Mouse (Mus musculus): Measurements from ENCODE around the gene Ptpn1.
A peak's percentile ranks its signal among the peaks of the same experiment; 100 is the strongest.

The Ptpn1 gene

DNA sequence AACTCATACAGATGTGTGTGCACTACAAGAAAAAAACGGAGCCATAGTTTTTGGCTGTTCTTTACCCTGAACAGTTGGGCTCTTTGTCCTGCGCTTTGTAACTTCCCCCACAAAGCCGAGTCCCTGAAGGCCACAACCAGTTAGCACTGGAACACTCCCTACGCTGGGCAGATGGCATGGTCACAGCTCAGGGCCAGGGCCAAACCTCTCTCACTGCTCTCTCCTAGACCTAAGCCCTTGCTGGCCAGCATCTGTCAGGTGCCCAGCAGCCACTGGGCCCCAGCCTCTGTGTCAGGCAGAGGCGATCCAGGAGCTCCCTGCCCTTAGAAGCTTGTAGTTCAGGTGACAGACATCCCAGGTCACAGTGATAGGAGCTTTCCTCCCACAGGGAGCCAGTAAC, 13.6 kb downstream of the Ptpn1 start:
- DNase-seq (ENCODE audit: low spot score in 2 of 2): no peak

DNA sequence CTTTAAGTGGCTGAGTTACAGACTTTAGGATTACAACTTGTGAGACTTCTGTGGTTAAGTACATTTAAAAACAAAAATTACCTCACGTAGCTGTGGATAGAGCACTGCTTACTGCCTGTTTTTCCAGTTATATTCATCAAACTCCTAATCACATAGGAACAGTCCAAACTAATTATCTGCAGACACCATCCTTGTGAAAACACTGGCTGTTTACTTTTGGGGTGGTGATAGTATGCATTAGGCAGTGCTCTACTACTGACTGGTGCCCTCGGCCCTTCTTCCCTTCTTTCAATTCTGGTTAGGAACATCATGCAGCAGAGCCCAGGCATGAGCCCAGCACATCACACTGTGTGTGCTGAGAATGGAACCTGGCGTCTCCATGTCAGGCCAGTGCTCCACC, 15.4 kb downstream of the Ptpn1 start:
- DNase-seq (ENCODE audit: low spot score in 2 of 2): no peak

DNA sequence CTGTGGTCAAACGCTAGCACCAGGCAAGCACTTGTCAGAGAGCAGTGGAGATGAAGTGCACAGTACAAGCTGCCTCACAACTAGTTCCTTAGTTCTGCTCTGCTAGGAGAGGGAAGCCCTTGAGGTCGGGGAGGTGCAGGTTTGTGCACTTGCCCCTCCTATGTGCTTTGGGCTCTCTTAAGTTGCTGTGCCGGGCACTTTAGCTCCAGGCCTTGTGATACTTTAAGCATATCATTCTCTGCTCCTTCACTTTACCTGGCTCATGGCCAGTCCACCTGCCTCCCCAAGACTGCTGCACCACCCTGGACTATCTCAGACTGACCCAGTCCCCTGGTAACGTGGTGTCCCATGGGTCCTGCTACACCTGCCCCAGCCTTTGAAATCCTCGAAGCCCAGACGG, 16.2 kb downstream of the Ptpn1 start:
- no peak for DNase-seq (ENCODE audit: low spot score in 2 of 2)

DNA sequence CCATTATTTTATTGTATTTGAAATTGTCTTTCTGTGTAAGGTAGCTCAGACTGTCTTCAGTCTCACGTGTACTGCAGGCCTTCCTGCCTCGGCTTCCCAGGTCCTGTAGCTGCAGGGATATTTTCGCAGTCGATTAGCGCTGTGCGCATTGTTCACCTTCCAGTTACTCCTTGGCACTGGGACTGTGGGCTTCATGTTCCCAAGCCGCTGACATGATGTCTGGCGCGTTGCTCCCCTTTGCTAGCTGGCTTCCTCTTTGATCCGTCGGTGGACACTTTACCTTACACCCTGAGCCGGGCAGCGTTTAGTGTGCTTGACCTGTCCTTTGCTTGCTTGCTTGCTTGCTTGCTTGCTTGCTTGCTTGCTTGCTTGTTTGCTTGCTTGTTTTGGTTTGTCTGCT, 16.7 kb downstream of the Ptpn1 start:
- DNase-seq (ENCODE audit: low spot score in 2 of 2): no peak

DNA sequence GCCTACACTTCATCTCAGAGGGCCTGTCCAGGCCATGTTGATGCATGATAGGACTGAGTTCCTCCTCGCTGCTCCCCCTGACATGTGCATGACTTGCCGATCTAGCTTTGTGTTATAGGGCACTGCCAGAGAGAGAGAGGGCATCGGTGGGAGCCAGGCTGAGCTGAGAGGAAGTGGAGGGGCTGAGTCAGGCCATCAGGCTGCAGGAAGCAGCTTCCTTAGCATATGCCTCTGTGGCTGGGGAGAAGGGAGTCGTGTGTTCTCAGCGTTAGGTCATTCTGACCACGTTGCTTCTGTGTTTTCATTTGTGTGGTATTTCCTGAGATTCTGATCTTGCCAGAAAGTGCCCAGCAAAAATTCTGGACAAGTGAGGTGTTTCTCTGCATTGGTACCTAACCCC, 17.4 kb downstream of the Ptpn1 start:
- DNase-seq (ENCODE audit: low spot score in 2 of 2): peak in 1 of 2 experiments; percentile 29

DNA sequence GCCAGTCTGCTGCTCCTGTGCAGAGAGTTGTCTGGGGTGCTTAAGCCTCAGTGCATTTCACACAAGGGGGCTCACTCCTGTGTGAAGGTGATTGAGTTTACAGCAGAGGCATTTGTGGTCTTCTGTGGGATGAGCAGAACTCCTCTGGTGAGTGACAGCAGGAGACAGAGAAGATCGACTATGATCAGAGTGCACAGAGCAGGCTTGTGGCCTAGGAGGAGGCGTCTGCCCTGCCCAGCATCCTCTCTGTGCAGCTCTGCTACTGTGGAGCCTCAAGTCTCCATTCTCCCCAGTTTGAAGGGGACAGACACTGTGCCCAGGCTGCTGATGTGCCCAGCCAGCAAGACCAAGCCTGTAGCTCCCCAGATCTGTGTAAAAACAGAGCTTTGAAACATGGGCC, 18.0 kb downstream of the Ptpn1 start:
- DNase-seq (ENCODE audit: low spot score in 2 of 2): no peak

DNA sequence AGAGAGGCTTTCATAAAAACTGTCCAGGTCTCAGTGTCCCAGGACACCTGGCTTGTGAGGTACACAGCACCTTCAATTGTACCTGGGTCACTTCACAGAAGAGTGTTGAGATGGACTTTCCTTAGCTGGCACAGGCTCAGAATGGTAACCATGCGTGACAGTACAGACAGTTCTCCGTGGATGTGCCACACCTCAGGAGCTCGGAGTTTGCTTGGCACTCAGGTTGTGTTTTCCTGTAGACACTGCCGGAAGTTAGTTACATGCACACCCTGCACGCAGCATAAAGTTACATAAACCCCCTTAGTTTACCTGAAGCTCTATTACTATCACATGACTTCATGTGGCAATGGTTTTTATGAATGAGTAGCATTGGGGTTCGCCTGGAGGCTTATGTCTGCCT, 18.8 kb downstream of the Ptpn1 start:
- DNase-seq (ENCODE audit: low spot score in 2 of 2): no peak

DNA sequence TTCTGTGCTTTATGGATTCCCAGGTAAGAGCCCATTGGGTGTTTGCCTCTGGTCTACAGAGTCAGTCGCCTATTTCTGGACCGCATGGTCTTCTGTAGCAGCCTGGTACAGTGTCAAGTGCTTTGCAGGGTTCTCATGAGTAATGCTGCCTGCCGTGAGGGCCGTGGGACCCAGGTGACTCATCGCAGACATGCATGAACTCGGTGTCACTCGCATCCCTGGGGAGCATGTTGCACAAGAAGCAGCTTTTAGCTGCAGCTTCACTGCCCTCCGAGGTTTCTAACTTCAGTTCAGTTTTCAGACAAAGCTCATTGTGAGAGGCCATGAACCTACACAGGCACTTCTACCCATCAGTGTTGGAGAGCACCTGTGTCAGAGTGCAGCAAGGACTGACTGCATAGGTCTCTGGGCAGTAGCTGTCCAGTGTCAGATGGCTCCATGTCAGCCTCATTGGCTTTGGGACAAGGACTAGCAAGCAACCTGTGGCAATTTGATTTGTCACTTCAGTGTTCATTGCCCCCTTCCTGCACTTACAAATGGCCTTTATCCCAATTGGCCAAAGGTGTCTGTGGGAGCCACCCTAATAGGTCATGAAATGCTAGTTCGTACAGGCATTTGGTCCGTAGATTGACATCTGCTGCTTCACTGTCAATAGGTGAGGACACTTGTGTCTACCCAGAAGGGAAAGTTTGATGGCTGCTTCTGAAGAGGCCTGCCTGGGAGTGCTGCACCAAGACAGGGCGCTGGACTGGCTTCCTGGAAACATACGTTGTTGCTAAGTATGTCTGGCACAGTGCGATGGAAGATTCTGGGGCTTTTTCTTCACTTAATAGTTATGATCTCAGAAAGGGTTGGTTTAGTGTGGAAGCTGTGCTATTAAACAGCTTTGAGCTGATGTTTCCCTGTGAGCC, 19.7 kb downstream of the Ptpn1 start:
- DNase-seq (ENCODE audit: low spot score in 2 of 2): no peak

DNA sequence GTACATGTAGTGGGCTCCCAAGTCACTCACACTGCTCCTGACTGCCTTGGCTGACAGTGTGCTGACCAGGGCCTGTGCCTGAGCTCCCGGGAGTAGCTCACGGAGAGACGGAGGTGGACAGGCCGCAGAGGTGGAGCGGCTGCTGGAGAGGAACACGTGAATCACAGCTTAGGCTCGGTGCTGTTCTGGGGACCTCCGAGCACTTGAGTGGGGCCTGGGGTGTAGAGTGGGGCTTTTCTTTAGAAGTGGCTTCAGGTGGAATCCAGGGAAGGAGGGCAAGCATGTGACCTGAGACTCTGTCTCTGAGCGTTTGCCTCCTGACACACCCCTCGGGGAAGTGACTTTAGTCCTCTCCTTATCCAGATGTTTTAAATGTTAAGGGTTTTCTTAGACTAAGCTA, 22.0 kb downstream of the Ptpn1 start:
- no peak for DNase-seq (ENCODE audit: low spot score in 2 of 2)

DNA sequence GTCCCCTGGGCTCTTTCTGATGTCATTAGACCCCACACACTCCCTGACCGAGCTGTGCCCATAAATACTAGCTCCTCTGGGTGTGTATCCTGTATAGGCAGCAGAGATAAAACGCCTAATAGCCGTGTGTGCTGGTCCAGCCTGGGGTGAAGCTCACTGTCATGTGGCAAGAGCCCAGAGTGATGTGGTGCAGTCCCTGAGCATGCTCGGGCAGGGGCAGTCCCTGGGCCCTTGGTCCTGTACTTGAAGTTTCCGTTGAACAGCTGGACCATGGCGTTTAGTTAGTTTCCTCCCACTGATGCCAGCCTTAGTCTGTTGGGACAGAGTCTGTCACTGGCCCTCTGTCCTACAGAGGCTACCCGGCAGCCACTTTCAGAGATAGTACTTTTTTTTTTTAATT, 23.1 kb downstream of the Ptpn1 start:
- DNase-seq (ENCODE audit: low spot score in 2 of 2): no peak

DNA sequence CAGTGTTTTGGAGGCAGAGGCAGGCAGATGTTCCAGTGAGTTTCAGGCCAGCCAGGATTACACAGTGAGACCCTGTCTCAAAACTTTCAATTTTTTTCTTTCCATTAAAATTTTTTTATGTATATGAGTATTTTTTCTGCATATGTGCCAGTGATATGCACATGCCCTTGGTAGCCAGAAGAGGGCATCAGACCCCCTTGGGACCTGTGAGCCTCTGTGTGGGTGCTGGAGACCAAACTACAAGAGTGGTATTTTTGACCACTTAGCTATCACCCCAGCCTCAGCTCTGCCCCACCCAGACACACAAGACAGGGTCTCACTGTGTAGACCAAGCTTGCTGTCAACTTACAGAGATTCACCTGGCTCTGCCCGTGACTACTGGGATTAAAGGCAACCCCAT, 25.7 kb downstream of the Ptpn1 start:
- no peak for DNase-seq (ENCODE audit: low spot score in 2 of 2)

DNA sequence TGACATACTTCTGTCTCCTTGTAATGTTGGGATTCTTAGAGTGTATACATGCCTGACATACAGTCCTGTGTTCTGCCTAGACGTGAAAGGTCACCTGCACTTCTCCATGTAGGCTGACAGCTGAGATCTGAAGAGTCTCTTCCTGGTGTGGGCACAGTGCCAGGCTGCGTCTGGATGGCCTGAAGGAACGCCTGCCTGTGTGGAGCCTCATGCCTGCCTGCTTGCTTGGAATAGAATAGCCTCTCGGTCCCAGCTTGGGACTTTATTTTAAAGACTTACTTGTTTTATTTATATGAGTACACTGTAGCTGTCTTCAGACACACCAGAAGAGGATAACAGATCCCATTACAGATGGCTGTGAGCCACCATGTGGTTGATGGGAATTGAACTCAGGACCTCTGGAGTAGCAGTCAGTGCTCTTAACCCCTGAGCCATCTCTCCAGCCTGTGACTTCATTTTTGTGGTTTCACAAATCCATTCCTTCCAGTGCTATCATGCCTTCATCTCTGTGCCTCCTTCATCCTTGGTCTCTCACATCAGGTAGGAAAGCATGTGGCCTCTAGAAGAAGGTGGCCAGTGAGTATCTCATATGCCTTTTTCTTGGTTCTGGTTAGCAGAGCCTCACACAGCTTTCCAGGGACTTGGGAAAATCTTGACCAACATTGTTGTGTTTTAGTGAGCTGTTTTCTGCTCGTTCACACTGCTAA, 26.4 kb downstream of the Ptpn1 start:
- no peak for DNase-seq (ENCODE audit: low spot score in 2 of 2)

DNA sequence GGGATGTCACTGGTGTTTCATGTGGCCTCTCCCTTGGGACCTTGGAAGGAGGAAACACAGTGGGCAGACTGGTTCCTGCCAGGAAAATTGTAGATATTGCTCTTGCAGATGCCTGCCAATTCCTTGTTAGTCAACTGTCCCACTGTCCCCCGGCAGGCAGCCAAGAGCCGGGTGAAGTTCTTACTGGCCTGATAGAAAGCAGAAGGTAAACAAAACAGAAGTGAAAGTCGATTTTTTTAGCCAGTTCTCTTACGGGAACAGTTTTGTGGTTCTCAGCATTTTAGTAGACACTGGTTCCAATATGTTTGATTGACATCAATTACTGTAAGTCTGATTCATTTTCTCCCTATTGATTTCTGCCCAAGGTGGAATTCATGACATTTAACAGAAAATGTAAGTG, 27.0 kb downstream of the Ptpn1 start:
- no peak for DNase-seq (ENCODE audit: low spot score in 2 of 2)

DNA sequence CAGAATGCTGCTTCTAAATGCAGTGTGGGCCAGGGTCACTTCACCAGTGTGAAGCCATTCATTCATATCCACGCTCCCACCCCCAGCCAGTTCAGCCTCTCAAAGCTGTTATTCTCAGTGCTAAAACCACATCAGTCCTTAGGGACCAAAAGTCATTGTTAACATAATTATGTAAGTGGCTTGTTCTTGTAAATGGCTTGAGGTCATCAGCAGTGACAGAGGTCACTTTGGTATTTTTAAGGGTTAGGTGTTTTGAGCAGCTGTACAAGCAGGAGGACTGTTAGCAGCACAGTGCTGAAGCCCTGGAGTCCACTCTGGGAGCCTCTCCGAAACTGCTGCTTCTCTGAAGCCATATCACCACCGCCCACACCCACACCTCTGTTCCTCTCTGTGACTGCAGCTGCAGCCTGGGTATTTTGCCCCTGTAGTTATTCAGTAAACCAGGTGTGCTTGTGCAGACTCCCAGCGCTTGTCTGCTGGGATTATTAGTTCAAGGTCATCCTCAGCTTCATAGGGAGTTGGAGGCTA, 27.6 kb downstream of the Ptpn1 start:
- peak in 1 of 2 experiments; percentile 21 for DNase-seq (ENCODE audit: low spot score in 2 of 2)

DNA sequence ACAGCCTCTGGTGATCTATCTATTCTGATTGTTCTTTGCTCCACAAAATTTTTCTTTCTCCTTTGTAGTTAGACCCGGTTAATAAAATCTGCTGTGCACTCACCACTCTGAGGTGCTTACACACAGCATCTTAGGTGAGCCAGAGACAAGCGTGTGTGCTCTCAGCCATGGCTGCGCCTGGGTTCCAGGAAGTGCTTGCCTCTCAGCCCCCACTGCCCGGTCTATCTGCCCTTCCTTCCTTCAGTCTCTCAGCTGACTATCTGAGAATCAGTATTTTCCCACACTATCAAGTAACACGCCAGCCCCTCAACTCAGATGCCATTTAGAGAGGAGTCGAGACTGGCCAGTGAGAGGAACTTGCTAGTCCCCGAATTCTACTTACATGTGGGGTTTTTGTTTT, 28.1 kb downstream of the Ptpn1 start:
- no peak for DNase-seq (ENCODE audit: low spot score in 2 of 2)

DNA sequence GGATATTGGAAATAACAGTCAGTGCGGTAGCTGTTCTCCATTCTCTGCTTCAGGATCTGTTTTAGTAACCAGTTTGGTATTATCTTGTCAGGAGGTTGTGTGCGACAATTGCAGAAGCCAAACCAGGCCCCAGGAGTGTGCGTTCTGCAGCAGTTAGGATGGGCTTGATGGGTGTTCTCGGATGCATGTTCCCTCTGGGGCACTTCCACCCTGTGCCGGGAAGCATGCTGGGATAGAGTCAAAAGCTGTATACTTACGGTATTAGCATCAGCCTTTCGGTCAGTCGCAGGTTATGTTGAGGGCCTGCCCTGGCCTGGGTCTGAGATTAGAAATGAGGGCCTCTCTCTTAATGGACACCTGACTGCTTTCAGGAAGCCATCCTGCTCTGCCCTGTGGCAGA, 28.7 kb downstream of the Ptpn1 start:
- DNase-seq (ENCODE audit: low spot score in 2 of 2): no peak

DNA sequence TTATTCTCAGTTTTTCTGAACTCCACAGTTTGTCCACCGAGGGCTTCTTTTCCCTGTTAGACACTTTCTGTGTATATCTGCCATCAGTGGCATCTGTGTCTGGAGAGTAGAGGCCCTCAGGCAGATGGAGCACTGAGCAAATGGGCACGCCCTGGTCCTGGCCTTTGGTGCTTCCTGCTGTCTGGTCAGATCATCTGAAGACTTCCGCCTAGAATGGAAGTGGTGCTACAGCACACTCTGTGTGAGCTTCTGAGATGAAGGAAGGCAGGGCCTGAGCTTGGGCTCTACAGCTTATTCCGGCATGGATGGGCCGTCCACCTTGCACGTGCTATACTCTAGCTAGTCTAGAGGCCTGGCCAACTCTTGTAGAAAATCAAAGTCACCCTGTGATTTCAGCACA, 30.5 kb downstream of the Ptpn1 start:
- no peak for DNase-seq (ENCODE audit: low spot score in 2 of 2)

DNA sequence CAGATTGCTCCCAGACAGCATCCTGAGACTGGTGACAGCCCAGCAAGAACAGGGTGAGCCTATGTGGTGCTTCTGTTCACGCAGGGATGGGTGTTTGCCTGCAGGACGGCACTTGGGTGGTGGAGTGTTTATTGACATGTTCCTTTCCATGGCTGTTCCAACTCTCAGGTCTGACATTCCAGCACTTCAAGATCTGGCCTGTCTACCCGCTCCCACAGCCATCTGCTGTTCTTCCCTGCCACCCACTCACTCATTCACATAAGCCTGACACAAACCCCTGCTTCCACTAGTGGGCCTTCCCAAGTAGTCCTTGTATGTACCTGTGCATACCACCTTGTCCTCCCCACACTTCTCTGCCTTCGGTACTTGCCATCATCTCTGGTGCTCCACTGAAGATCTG, 31.3 kb downstream of the Ptpn1 start:
- DNase-seq (ENCODE audit: low spot score in 2 of 2): no peak

DNA sequence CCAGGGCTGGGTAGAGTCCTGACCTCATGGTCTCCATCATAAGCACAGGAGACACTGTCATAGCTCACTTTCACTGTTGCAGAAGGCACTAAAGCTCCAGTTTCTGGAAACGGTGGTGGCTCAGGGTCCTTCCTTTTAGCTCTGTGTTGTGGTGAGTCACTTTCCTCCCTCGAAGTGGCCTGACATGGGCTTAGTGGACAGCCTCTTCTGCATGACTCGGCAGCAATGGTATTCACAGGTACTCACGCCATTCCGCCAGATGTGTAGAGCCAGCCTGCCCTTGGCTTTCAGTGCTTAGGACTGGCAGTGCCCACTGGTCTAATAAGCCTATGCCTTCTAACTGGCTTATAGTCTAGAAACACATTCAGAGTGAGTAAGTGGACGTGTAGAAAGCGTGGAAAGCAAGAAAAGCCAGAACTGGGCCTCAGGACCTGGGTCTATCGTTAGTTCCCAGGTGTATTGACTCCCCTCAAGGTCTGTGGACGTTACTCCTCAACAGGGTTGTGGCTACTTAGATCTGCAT, 32.0 kb downstream of the Ptpn1 start:
- DNase-seq (ENCODE audit: low spot score in 2 of 2): no peak

DNA sequence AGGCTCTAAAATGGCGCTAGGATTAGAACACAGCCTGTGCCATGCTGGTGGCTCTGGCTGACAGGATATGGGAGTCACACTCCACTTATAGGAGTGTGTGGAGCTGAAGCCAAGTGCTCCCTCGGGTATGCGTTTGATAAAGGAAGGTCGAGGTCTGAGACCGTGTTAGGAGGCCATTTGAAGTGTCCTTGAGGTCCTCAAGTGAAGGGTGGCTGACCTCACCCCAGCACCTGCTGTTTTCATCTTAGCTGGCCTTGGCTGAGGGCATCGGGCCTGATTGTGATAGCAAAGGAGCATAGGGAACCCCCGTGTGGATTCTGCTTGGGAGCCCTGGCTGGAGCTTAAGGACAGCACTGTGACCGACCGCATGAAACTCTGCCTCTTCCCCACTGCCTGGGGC, 32.5 kb downstream of the Ptpn1 start:
- DNase-seq (ENCODE audit: low spot score in 2 of 2): no peak

DNA sequence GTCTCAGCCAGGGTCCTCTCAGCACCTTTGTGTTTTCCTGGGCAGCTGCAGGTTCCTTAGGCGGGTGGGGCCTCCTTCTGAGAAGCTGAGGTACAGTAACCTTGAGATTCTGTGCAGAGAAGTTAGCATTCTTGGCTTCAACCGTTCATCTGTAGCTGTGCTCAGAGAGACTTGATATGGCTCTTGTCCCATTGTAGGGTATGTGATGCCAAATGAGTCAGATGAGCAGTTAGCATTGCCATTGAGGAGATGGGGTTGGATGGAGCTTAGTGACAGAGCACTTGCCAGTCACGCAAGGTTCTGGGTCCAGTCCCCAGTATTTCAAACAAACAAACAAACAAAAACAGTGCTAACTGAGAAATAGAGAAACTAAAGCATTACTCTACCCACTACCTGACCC, 34.1 kb downstream of the Ptpn1 start:
- DNase-seq (ENCODE audit: low spot score in 2 of 2): no peak

DNA sequence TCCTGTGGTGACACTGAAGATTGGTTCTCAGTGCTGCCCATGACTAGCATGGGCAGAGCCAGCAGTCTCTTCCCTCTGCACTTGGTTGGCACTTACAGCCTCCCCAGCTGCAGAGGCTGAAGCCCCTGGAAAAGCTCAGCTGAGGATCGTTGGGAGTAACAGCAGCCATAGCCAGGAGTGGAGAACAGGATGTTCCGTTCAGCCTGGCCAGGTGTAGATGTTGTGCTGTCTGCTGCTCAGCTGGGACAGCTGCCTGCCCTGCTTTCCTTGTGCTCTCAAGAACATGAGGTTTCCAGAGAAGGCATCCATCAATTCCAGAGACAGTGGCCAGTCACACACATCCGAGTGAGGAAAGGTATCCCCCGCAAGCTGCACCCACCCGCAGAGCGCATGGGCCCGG, 36.6 kb downstream of the Ptpn1 start:
- no peak for DNase-seq (ENCODE audit: low spot score in 2 of 2)

All from thymus, postnatal 10 days (tissue).